Mouse (Mus musculus) kidney, adult 2 months (tissue): ENCODE measurements around the gene Fgd5. TPM values are rescaled to one million over a fixed set of nuclear protein-coding genes. Genes with fewer than 3 reads are reported as not detected.
A peak's percentile ranks its signal among the peaks of the same experiment; 100 is the strongest.

Source experiments
- DNase-seq: peaks from one replicate; pipeline ENCODE4 v3.0.0; 2021
- H3K27ac ChIP-seq: fragments of 200-500 bp; 2 replicates; pipeline ENCODE4 v1.5.1; 2012; ENCODE audit warnings: low read depth, low read length, control low read depth, inconsistent platforms; ENCODE audit not compliant: insufficient read depth
- H3K27me3 ChIP-seq: fragments of 200-500 bp; replicated peaks from 2 replicates; pipeline ENCODE4 v1.6.1; 2012; ENCODE audit warnings: mild to moderate bottlenecking, moderate library complexity, low read length, inconsistent platforms; ENCODE audit not compliant: control insufficient read depth, insufficient read depth
- H3K36me3 ChIP-seq: fragments of 200-500 bp; 2 replicates; pipeline ENCODE4 v1.6.1; 2012; ENCODE audit warnings: mild to moderate bottlenecking, moderate library complexity, low read length, inconsistent platforms; ENCODE audit not compliant: control insufficient read depth, insufficient read depth
- H3K4me1 ChIP-seq: fragments of 200-500 bp; 2 replicates; pipeline ENCODE4 v1.6.1; 2011; ENCODE audit warnings: low read length; ENCODE audit not compliant: control insufficient read depth, insufficient read depth
- H3K4me3 ChIP-seq: fragments of 200-500 bp; 2 replicates; pipeline ENCODE4 v1.5.1; 2011; ENCODE audit warnings: mild to moderate bottlenecking, low read depth, low read length, control low read depth; ENCODE audit not compliant: insufficient read depth
- CTCF ChIP-seq: fragments of 200-500 bp; conservative IDR thresholded peaks from 2 replicates; pipeline ENCODE4 v1.5.1; 2011; ENCODE audit warnings: low read depth, mild to moderate bottlenecking, control low read depth, low read length, moderate library complexity, mixed read lengths; ENCODE audit not compliant: insufficient read depth, insufficient read length
- POLR2A ChIP-seq: fragments of 200-500 bp; IDR thresholded peaks from one replicate; pipeline ENCODE4 v1.6.1; 2011; ENCODE audit warnings: low read depth, low read length, control low read depth
- WGBS: fragments of 180-500 bp; shearing (Covaris S2); methylation state at CpG from one replicate; pipeline ENCODE4 v1.1.7; 2018; 5-methylcytosine and 5-hydroxymethylcytosine counted together
- polyA plus RNA-seq: library from polyadenylated mRNA; depleted of rRNA; stranded (reverse); fragments of >200 nt; gene quantifications from 2 replicates; pipeline ENCODE4 v1.2.3, GENCODE M21; 2012

Gene Fgd5
- polyA plus RNA-seq, 1 experiment = 11.6 TPM

DNA sequence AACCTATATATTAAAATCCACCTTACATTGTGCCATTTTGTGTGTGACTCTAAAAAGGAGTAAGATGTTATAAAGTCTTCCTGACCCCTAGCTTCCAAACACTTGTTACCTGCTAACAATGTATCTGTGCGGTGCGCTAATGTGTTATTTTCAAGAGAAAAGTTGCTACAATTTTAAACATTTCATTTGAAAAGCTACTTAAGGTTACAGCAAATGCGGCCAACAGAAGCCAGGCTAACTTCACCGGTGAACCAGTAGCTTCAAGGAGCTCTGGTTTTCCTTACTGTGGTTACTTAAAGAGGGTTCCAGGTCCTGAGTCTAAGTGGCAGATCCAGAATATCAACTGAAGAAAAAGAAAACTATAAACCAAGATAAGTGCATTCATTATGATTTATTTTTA is 111.3 kb downstream of the Fgd5 start:
- Histone ChIP-seq H3K27ac (no peak overlapping the region), H3K4me1 (peaks cover 11% of the 10 kb centered on the region; the same call in 1 of the 2 replicates), H3K27me3 (no peaks in the 10 kb centered on the region), H3K36me3 (no peaks in the 10 kb centered on the region), H3K4me3 (no peak overlapping the region)
- TF ChIP-seq CTCF (no peak), POLR2A (no peak)
- no peak for DNase-seq
- WGBS = 89% methylated on average over 4 of the region's 4 CpGs

DNA sequence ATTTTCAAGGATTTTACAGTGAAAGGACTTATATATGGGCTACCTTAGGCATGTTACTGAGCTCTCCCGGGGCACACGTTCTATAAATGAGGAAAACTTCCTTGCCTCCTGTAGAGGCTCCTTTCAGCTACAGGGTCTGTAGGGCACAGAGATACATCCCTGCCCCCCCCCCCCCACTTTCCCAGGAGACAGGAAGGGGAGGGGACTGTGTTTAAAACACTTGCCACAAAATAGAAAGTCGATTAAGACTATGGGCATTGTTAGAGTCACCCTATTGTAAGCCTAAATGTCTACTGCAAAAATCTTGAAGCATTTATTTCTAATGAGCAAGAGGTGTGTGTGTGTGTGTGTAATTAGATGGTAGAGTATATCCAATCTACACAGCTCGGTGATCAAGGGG is 111.8 kb downstream of the Fgd5 start:
- H3K4me3 ChIP-seq = peak overlapping the region; percentile 95
- peak overlapping the region; percentile 75 for H3K27ac ChIP-seq
- 3% methylated on average over 4 of the region's 4 CpGs for WGBS
- no peaks in the 10 kb centered on the region for H3K27me3 ChIP-seq
- peaks cover 15% of the 10 kb centered on the region; the same call in 1 of the 2 replicates for H3K4me1 ChIP-seq
- TF ChIP-seq CTCF = no peak
- no peak for TF ChIP-seq POLR2A
- H3K36me3 ChIP-seq = no peaks in the 10 kb centered on the region
- DNase-seq = no peak

DNA sequence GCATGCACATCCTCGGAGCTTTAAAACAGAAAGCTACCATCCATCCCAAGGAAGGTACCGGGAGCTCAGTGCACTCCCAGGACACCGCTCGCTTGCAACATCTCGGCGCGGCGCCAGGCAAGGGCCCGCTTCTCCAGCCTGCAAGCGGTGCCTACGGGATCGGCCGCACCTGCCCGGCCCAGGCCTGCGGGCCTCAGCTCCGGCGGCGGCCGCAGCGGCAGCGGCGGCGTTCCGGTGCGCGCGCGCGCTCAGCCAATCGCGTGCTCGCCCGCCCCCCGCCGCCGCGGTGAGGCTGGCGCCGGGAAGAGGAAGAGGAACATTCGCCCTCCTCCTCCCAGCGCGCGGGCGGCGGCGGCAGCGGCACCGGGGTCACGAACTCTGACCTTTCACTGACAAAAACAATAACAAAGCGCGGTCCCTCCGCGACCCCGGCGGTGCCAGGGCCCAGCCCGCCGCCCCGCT is 112.5 kb downstream of the Fgd5 start, which contains the start of gene Nr2c2:
TSS of gene Nr2c2 (plus strand) at position 261 of the 462 bp plus-strand sequence.
- DNase-seq = peak; percentile 90

DNA sequence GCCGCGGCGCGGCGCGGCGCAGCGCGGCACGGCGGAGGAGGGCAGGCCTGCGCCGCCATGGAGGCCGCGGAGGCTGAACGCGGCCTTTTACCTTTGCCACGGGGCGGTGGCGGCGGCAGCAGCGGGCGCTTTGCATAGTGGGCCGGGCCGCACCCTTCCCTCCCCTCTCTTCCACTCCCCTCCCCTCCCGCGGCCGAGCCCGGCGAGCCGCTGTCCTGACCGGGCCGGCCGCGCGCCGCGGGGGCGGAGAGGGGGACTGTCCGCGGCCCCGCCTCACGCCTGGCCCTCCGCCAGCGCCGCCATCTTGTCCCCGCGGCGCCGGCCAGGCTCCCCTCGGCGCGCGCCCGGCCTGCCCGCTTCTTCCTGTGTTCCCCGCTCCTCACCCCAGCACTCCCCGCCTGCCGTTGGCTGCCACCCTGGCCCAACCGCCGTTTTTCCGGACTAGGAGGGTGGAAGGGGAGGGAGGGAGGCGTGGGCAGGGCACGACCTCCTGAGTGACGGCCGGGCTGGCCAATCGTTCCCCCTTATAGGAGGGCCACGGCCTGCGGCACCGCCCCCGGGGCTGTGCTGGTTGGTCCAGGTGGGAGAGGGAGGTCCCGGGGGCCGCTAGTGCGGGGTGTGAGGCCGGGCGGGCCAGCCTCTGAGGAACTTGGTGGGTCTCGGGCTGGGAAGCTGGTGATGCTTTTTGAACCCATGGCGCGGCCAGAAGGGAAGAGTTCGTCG is 113.2 kb downstream of the Fgd5 start:
- Histone ChIP-seq H3K36me3 (no peaks in the 10 kb centered on the region), H3K27me3 (no peaks in the 10 kb centered on the region), H3K27ac (peak overlapping the region; percentile 93), H3K4me1 (peaks cover 19% of the 10 kb centered on the region), H3K4me3 (peak overlapping the region; percentile 95)
- TF ChIP-seq CTCF (no peak), POLR2A (peak; percentile 8)
- WGBS = under 1% methylated on average over 74 of the region's 81 CpGs
- DNase-seq = peak; percentile 100

More for the DNA sequence above, 112.5 kb downstream of the Fgd5 start, which contains the start of gene Nr2c2:
- TF ChIP-seq POLR2A (peak; percentile 34), CTCF (no peak)
- Histone ChIP-seq H3K4me3 (peak within 1 kb of the TSS; percentile 95), H3K36me3 (no peaks in the 10 kb centered on the region), H3K27ac (peak within 1 kb of the TSS; percentile 93), H3K27me3 (no peaks in the 10 kb centered on the region), H3K4me1 (peaks cover 19% of the 10 kb centered on the region)
- WGBS = under 1% methylated on average over 58 of the region's 58 CpGs

DNA sequence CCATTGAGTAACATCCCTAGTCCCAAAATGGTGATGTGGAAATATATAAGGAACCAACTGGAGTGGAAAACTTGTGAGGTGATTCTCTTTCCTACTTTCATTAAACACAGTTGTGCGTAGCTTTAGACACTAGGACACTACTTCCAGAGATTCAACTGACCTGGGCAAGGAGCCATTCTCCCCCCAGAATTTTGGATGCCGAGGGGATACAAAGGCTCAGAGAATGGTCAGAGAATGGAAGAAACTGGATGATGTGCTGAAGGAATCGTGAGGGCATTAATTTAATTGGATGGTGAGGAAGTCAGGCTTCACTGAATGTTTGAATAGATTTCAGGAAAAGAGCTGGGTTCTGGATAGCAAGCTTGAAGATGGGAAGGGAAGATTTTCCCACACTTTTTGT is 114.1 kb downstream of the Fgd5 start:
- Histone ChIP-seq H3K27me3 (no peaks in the 10 kb centered on the region), H3K27ac (peak overlapping the region; percentile 61), H3K4me3 (peak overlapping the region; percentile 78), H3K36me3 (no peaks in the 10 kb centered on the region), H3K4me1 (peaks cover 25% of the 10 kb centered on the region)
- no peak for DNase-seq
- TF ChIP-seq POLR2A (no peak), CTCF (no peak)
- WGBS = 5% methylated on average over 3 of the region's 3 CpGs

DNA sequence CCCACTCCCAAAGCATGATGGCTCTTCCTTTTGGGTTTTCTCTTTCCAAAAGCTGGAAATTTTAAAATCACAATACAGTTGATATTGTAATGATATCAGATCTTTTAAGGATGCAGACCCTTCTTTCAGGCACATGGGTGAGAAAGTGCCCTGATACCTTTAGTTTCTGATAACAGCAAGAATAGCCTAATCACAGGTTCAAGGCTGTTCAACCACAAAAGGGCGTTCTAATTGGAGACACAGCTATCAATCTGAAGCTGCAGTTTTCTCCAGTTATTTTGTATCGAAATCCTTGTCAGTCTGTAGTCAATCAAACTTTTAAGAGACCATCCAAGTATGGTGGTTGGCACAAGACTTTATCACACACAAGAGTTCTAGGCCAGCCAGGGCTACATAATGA is 115.2 kb downstream of the Fgd5 start:
- DNase-seq = no peak
- no peaks in the 10 kb centered on the region for H3K36me3 ChIP-seq

DNA sequence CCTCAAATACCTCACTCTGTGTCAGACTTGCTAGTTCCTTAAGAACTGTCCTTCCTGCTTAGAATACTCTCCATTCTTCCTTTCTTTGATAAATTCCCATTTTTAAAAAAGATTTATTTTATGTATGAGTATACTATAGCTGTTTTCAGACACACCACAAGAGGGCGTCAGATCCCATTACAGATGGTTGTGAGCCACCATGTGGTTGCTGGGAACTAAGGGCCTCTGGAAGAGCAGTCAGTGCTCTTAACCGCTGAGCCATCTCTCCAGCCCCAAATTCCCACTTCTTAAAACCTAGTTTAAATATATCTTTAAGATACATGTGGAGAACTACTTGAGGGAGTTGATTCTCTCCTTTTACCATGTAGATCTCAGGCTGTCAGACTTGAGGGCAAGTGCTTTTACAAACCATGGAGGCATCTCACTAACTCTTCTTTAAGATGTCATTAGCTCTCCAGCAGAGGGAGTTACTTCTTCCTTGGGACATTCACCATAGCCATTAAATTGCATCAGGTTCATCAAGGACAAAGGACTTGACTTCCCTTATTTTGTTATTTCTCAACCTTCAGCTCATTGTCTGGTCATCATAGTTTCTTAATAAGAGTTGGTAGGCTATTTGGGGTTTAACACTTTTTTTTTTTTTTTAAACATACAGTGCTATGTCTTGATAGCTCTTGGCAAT is 122.1 kb downstream of the Fgd5 start:
- DNase-seq = no peak
- Histone ChIP-seq H3K36me3 (no peaks in the 10 kb centered on the region), H3K4me3 (no peak overlapping the region), H3K27me3 (no peaks in the 10 kb centered on the region), H3K27ac (no peak overlapping the region), H3K4me1 (peaks cover 10% of the 10 kb centered on the region)
- TF ChIP-seq CTCF (no peak), POLR2A (no peak)
- WGBS = 86% methylated on average over 2 of the region's 2 CpGs

More for the DNA sequence above, 115.2 kb downstream of the Fgd5 start:
- Histone ChIP-seq H3K4me1 (peaks cover 26% of the 10 kb centered on the region), H3K27me3 (no peaks in the 10 kb centered on the region), H3K27ac (no peak overlapping the region), H3K4me3 (no peak overlapping the region)
- 88% methylated on average over 2 of the region's 2 CpGs for WGBS
- TF ChIP-seq POLR2A = no peak
- TF ChIP-seq CTCF = no peak
